Mouse (Mus musculus): ENCODE measurements around the gene Drd2.

- TF ChIP-seq CTCF (IDR thresholded peaks at IDR 0.05) (no peak), EP300 (IDR thresholded peaks at IDR 0.05) (no peak)
Measured at GRCm38 (mm10) chr9:49426921-49427320, 86.5 kb downstream of the Drd2 start, which contains the start of gene Ankk1.

Measured in lung, postnatal 0 days (tissue).